8 mouse cellular contexts compared by ENCODE assay signal in genomic region chr10:85101841-85102240, GRCm38 (mm10). TPM values are rescaled to one million over a fixed set of nuclear protein-coding genes. Genes with fewer than 3 reads are reported as not detected.
DNase-seq lines count a peak whose midpoint lies in the region; ATAC-seq and TF ChIP-seq lines count a peak whose summit lies in the region.

No protein-coding gene starts in this region.

- no peaks in the 10 kb centered on the region for H3K9me3 ChIP-seq in heart, embryonic 10.5 days
- no peaks in the 10 kb centered on the region for H3K9me3 ChIP-seq in ES-E14 (ENCODE audit: control insufficient read depth, insufficient read depth, low read depth, low read length)
- no peaks in the 10 kb centered on the region for H3K9me3 ChIP-seq in embryonic facial prominence, embryonic 11.5 days (replicated peaks; ENCODE audit: control insufficient read depth, low read length)
- H3K9me3 ChIP-seq in hindbrain, embryonic 13.5 days, result no peaks in the 10 kb centered on the region
- H3K9me3 ChIP-seq in liver, embryonic 13.5 days (replicated peaks), result no peaks in the 10 kb centered on the region
- no peaks in the 10 kb centered on the region for H3K9me3 ChIP-seq in neural tube, embryonic 13.5 days

- H3K27me3 ChIP-seq in heart, embryonic 10.5 days (ENCODE audit: insufficient read depth, poor library complexity, severe bottlenecking), result no peaks in the 10 kb centered on the region
- H3K27me3 ChIP-seq in embryonic facial prominence, embryonic 11.5 days (ENCODE audit: control insufficient read depth, insufficient read depth, low read length), result no peaks in the 10 kb centered on the region
- no peaks in the 10 kb centered on the region for H3K27me3 ChIP-seq in hindbrain, embryonic 13.5 days
- H3K27me3 ChIP-seq in liver, embryonic 13.5 days, result 0 out of 2 replicates have a peak, but pooled peaks cover 3% of the 10 kb centered on the region
- no peaks in the 10 kb centered on the region for H3K27me3 ChIP-seq in neural tube, embryonic 13.5 days

- peak overlapping the region; percentile 97 for H3K27ac ChIP-seq in heart, embryonic 10.5 days
- peak overlapping the region; percentile 69 for H3K27ac ChIP-seq in ES-E14 (ENCODE audit: insufficient read depth, low read depth, low read length, poor library complexity, severe bottlenecking)
- peak overlapping the region; percentile 56 for H3K27ac ChIP-seq in embryonic facial prominence, embryonic 11.5 days (replicated peaks; ENCODE audit: low read depth, low read length)
- H3K27ac ChIP-seq in hindbrain, embryonic 13.5 days, result peak overlapping the region; percentile 92
- H3K27ac ChIP-seq in liver, embryonic 13.5 days, result peak overlapping the region; percentile 90
- peak overlapping the region; percentile 90 for H3K27ac ChIP-seq in neural tube, embryonic 13.5 days (replicated peaks)

- DNase-seq in heart, embryonic 10.5 days (ENCODE audit: low spot score), result no peak
- DNase-seq in heart, adult 8-10 months (ENCODE audit: low spot score), result no peak
- no peak for DNase-seq in ES-E14 (ENCODE audit: low read depth, low spot score)
- peak; percentile 36 for DNase-seq in embryonic facial prominence, embryonic 11.5 days (ENCODE audit: low spot score)
- no peak for DNase-seq in liver, embryonic 13.5 days
- DNase-seq in spleen, adult 18-20 months, result no peak

- peaks cover 9% of the 10 kb centered on the region for H3K4me1 ChIP-seq in heart, embryonic 10.5 days
- H3K4me1 ChIP-seq in ES-E14 (ENCODE audit: control insufficient read depth in 2 of 2, insufficient read depth in 2 of 2, low read length in 2 of 2, poor library complexity in 1 of 2), result peaks cover 0 to 7% of the 10 kb centered on the region in 2 experiments; a peak in 1 of 4 replicates
- H3K4me1 ChIP-seq in embryonic facial prominence, embryonic 11.5 days (ENCODE audit: control insufficient read depth, insufficient read depth, low read length), result no peaks in the 10 kb centered on the region
- H3K4me1 ChIP-seq in hindbrain, embryonic 13.5 days (replicated peaks), result peaks cover 24% of the 10 kb centered on the region
- H3K4me1 ChIP-seq in liver, embryonic 13.5 days (replicated peaks), result peaks cover 33% of the 10 kb centered on the region
- peaks cover 25% of the 10 kb centered on the region for H3K4me1 ChIP-seq in neural tube, embryonic 13.5 days (replicated peaks)

- peak overlapping the region; percentile 81 for H3K4me2 ChIP-seq in embryonic facial prominence, embryonic 11.5 days (ENCODE audit: low read depth, low read length)
- H3K4me2 ChIP-seq in hindbrain, embryonic 13.5 days, result peak overlapping the region; percentile 92
- H3K4me2 ChIP-seq in liver, embryonic 13.5 days, result peak overlapping the region; percentile 98
- H3K4me2 ChIP-seq in neural tube, embryonic 13.5 days, result peak overlapping the region; percentile 76

- under 1% methylated on average over 10 of the region's 10 CpGs for WGBS in heart, embryonic 10.5 days
- WGBS in embryonic facial prominence, embryonic 11.5 days, result under 1% methylated on average over 10 of the region's 10 CpGs
- WGBS in hindbrain, embryonic 13.5 days, result under 1% methylated on average over 10 of the region's 10 CpGs
- 2% methylated on average over 10 of the region's 10 CpGs for WGBS in liver, embryonic 13.5 days (ENCODE audit: insufficient replicate concordance)
- 2% methylated on average over 10 of the region's 10 CpGs for WGBS in neural tube, embryonic 13.5 days

- H3K4me3 ChIP-seq in heart, embryonic 10.5 days, result peak overlapping the region; percentile 99
- H3K4me3 ChIP-seq in ES-E14 (ENCODE audit: insufficient read depth in 1 of 2, low read depth in 1 of 2, low read length in 2 of 2, poor library complexity in 1 of 2, severe bottlenecking in 1 of 2), result peak overlapping the region; percentile 79 to 98
- H3K4me3 ChIP-seq in embryonic facial prominence, embryonic 11.5 days (ENCODE audit: low read depth, low read length), result peak overlapping the region; percentile 90
- peak overlapping the region; percentile 98 for H3K4me3 ChIP-seq in hindbrain, embryonic 13.5 days
- H3K4me3 ChIP-seq in liver, embryonic 13.5 days (replicated peaks), result peak overlapping the region; percentile 95
- peak overlapping the region; percentile 97 for H3K4me3 ChIP-seq in neural tube, embryonic 13.5 days

- H3K36me3 ChIP-seq in heart, embryonic 10.5 days, result no peaks in the 10 kb centered on the region
- H3K36me3 ChIP-seq in ES-E14 (ENCODE audit: control insufficient read depth, insufficient read depth, low read length, poor library complexity, severe bottlenecking), result no peaks in the 10 kb centered on the region
- H3K36me3 ChIP-seq in embryonic facial prominence, embryonic 11.5 days (replicated peaks; ENCODE audit: control insufficient read depth, insufficient read depth, low read depth, low read length), result no peaks in the 10 kb centered on the region
- H3K36me3 ChIP-seq in hindbrain, embryonic 13.5 days, result no peaks in the 10 kb centered on the region
- H3K36me3 ChIP-seq in liver, embryonic 13.5 days, result no peaks in the 10 kb centered on the region
- H3K36me3 ChIP-seq in neural tube, embryonic 13.5 days, result no peaks in the 10 kb centered on the region

- no peak for ATAC-seq in embryonic facial prominence, embryonic 11.5 days (replicated peaks; ENCODE audit: insufficient number of reproducible peaks, low FRiP score, low TSS enrichment, low read depth)
- ATAC-seq in hindbrain, embryonic 13.5 days (ENCODE audit: low FRiP score), result peak; percentile 26
- ATAC-seq in liver, embryonic 13.5 days (ENCODE audit: low read depth), result peak; percentile 30
- peak; percentile 25 for ATAC-seq in neural tube, embryonic 13.5 days (ENCODE audit: low read depth)

- in situ Hi-C loops in ES-E14 (cut with MboI; ENCODE audit: low sequenced_read_pairs in 2 of 2, unreplicated experiment in 2 of 2), result no loop called here

- H3K9ac ChIP-seq in ES-E14 (ENCODE audit: insufficient read depth, low read depth, low read length, poor library complexity, severe bottlenecking), result peak overlapping the region; percentile 91
- peak overlapping the region; percentile 94 for H3K9ac ChIP-seq in embryonic facial prominence, embryonic 11.5 days (replicated peaks; ENCODE audit: low read length)
- peak overlapping the region; percentile 93 for H3K9ac ChIP-seq in hindbrain, embryonic 13.5 days
- H3K9ac ChIP-seq in liver, embryonic 13.5 days, result peak overlapping the region; percentile 94
- H3K9ac ChIP-seq in neural tube, embryonic 13.5 days, result peak overlapping the region; percentile 96

TF ChIP-seq in ES-E14, 5 proteins besides CTCF, POLR2A, EP300 and RAD21:
- TF ChIP-seq ZC3H11A (IDR thresholded peaks at IDR 0.05; ENCODE audit: borderline replicate concordance, low read depth, low read length), result no peak
- TF ChIP-seq MAFK (IDR thresholded peaks at IDR 0.05; ENCODE audit: insufficient read depth, low read depth, low read length), result no peak
- TF ChIP-seq HCFC1 (IDR thresholded peaks at IDR 0.05; ENCODE audit: borderline replicate concordance, insufficient read depth, low read length), result no peak
- no peak for TF ChIP-seq ZNF384 (IDR thresholded peaks at IDR 0.05; ENCODE audit: low read depth, low read length)
- no peak for TF ChIP-seq CHD2 (IDR thresholded peaks at IDR 0.05; ENCODE audit: low read depth, low read length)
TF ChIP-seq in ES-E14: peak in this region for 0.

RNA-seq across cellular contexts. Expression of gene Fhl4, which starts 0.5 kb away (rescaled TPM):
- 1.1 and 1.4 TPM in 2 replicates for polyA plus RNA-seq in heart, embryonic 10.5 days (2016; fragmentation: Nextera tagmentation; extraction: Ambion mirVana)
- total RNA-seq in heart, adult 8-10 months (2022), result under 1 TPM; 0.17 to 0.46 (median 0.36) TPM
- total RNA-seq in ES-E14 (2012; rRNA removed), result 1.2 and 2.0 TPM in 2 replicates
- polyA plus RNA-seq in embryonic facial prominence, embryonic 11.5 days (2014; fragmentation: Nextera tagmentation; extraction: Ambion mirVana), result 1.1 and 1.2 TPM in 2 replicates
- polyA plus RNA-seq in hindbrain, embryonic 13.5 days (2015; fragmentation: Nextera tagmentation; extraction: Ambion mirVana), result 1.7 and 2.5 TPM in 2 replicates
- 0.35 TPM in 2 replicates for polyA plus RNA-seq in liver, embryonic 13.5 days (2015; fragmentation: Nextera tagmentation; extraction: Ambion mirVana)
- polyA plus RNA-seq in neural tube, embryonic 13.5 days (2015; fragmentation: Nextera tagmentation; extraction: Ambion mirVana), result 1.8 and 2.2 TPM in 2 replicates

RNA-seq across cellular contexts. Expression of gene Tmem263, which starts 0.6 kb away (rescaled TPM):
- 52.5 and 59.8 TPM in 2 replicates for polyA plus RNA-seq in heart, embryonic 10.5 days (2016; fragmentation: Nextera tagmentation; extraction: Ambion mirVana)
- 10 to 100 TPM; 14.3 to 14.7 (median 14.6) TPM for total RNA-seq in heart, adult 8-10 months (2022)
- total RNA-seq in ES-E14 (2012; rRNA removed), result 13.5 and 20.5 TPM in 2 replicates
- polyA plus RNA-seq in embryonic facial prominence, embryonic 11.5 days (2014; fragmentation: Nextera tagmentation; extraction: Ambion mirVana), result 75.0 and 81.6 TPM in 2 replicates
- polyA plus RNA-seq in hindbrain, embryonic 13.5 days (2015; fragmentation: Nextera tagmentation; extraction: Ambion mirVana), result 58.7 and 60.3 TPM in 2 replicates
- polyA plus RNA-seq in liver, embryonic 13.5 days (2015; fragmentation: Nextera tagmentation; extraction: Ambion mirVana), result 17.5 and 21.1 TPM in 2 replicates
- polyA plus RNA-seq in neural tube, embryonic 13.5 days (2015; fragmentation: Nextera tagmentation; extraction: Ambion mirVana), result 62.8 and 67.6 TPM in 2 replicates

RNA-seq across cellular contexts. Expression of gene Mterf2, which starts 26.0 kb away (rescaled TPM):
- 15.0 and 17.0 TPM in 2 replicates for polyA plus RNA-seq in heart, embryonic 10.5 days (2016; fragmentation: Nextera tagmentation; extraction: Ambion mirVana)
- 10 to 100 TPM; 18.0 to 27.6 (median 25.1) TPM for total RNA-seq in heart, adult 8-10 months (2022)
- 6.9 and 10.8 TPM in 2 replicates for total RNA-seq in ES-E14 (2012; rRNA removed)
- 33.3 and 36.0 TPM in 2 replicates for polyA plus RNA-seq in embryonic facial prominence, embryonic 11.5 days (2014; fragmentation: Nextera tagmentation; extraction: Ambion mirVana)
- polyA plus RNA-seq in hindbrain, embryonic 13.5 days (2015; fragmentation: Nextera tagmentation; extraction: Ambion mirVana), result 34.3 and 38.5 TPM in 2 replicates
- 6.0 and 7.6 TPM in 2 replicates for polyA plus RNA-seq in liver, embryonic 13.5 days (2015; fragmentation: Nextera tagmentation; extraction: Ambion mirVana)
- 35.2 and 38.2 TPM in 2 replicates for polyA plus RNA-seq in neural tube, embryonic 13.5 days (2015; fragmentation: Nextera tagmentation; extraction: Ambion mirVana)
